Mouse (Mus musculus) liver, embryonic 13.5 days (tissue): ENCODE data around the gene Zbtb38. TPM values are rescaled to one million over a fixed set of nuclear protein-coding genes. Genes with fewer than 3 reads are reported as not detected.

Experiments used
- ATAC-seq: fragments of 200-750 bp; cut with Nextera tagmentation; 2 replicates; pipeline ENCODE4 v1.8.0; 2017; ENCODE audit warnings: low read depth, mild to moderate bottlenecking, moderate number of reproducible peaks, moderate library complexity
- DNase-seq: peaks from one replicate; pipeline ENCODE4 v3.0.0; 2022
- H3K27ac ChIP-seq: fragments of 300-500 bp; sonication (generic); 2 replicates; pipeline ENCODE4 v1.5.1; 2015; ENCODE audit warnings: moderate library complexity, mild to moderate bottlenecking, inconsistent platforms
- H3K27me3 ChIP-seq: fragments of 300-500 bp; sonication (generic); 2 replicates; pipeline ENCODE4 v1.6.1; 2015; ENCODE audit warnings: mild to moderate bottlenecking, inconsistent platforms
- H3K36me3 ChIP-seq: fragments of 300-500 bp; sonication (generic); 2 replicates; pipeline ENCODE4 v1.6.1; 2015; ENCODE audit warnings: mild to moderate bottlenecking, inconsistent platforms
- H3K4me1 ChIP-seq: fragments of 300-500 bp; sonication (generic); replicated peaks from 2 replicates; pipeline ENCODE4 v1.6.1; 2015; ENCODE audit warnings: inconsistent platforms
- H3K4me2 ChIP-seq: fragments of 300-500 bp; sonication (generic); 2 replicates; pipeline ENCODE4 v1.6.1; 2015; ENCODE audit warnings: inconsistent platforms, mild to moderate bottlenecking, moderate library complexity
- H3K4me3 ChIP-seq: fragments of 300-500 bp; sonication (generic); replicated peaks from 2 replicates; pipeline ENCODE4 v1.5.1; 2015; ENCODE audit warnings: mild to moderate bottlenecking, inconsistent platforms
- H3K9ac ChIP-seq: fragments of 300-500 bp; sonication (generic); 2 replicates; pipeline ENCODE4 v1.6.1; 2015; ENCODE audit warnings: mild to moderate bottlenecking, inconsistent platforms
- H3K9me3 ChIP-seq: fragments of 300-500 bp; sonication (generic); replicated peaks from 2 replicates; pipeline ENCODE4 v1.6.1; 2016; ENCODE audit warnings: inconsistent platforms
- WGBS: fragments of 180-500 bp; shearing (Covaris S2); methylation state at CpG from one replicate; pipeline ENCODE4 v1.1.7; 2015; ENCODE audit not compliant: insufficient replicate concordance; 5-methylcytosine and 5-hydroxymethylcytosine counted together
- polyA plus RNA-seq: library from polyadenylated mRNA; unstranded; fragments of >200 nt; fragmentation: Nextera tagmentation; extraction: Ambion mirVana; gene quantifications from 2 replicates; pipeline ENCODE4 v1.2.1, GENCODE M21; 2015

The Zbtb38 gene
- polyA plus RNA-seq = 5.8 and 7.2 TPM in 2 replicates

- H3K27ac ChIP-seq = no peak within 1 kb of the TSS
- no peaks in the 10 kb centered on the region for H3K36me3 ChIP-seq
- 59% methylated on average over 15 of the region's 15 CpGs for WGBS
- no peak within 1 kb of the TSS for H3K4me2 ChIP-seq
- ATAC-seq (no peak), DNase-seq (no peak)
- no peak within 1 kb of the TSS for H3K4me3 ChIP-seq
- H3K9ac ChIP-seq = no peak within 1 kb of the TSS
- no peaks in the 10 kb centered on the region for H3K27me3 ChIP-seq
- no peaks in the 10 kb centered on the region for H3K4me1 ChIP-seq
- H3K9me3 ChIP-seq = no peaks in the 10 kb centered on the region
These were observed at the start of gene Zbtb38 for GRCm38 (mm10) chr9:96752603-96753114. Gene Zbtb38, minus strand, starts transcription at chr9:96752831.

DNA sequence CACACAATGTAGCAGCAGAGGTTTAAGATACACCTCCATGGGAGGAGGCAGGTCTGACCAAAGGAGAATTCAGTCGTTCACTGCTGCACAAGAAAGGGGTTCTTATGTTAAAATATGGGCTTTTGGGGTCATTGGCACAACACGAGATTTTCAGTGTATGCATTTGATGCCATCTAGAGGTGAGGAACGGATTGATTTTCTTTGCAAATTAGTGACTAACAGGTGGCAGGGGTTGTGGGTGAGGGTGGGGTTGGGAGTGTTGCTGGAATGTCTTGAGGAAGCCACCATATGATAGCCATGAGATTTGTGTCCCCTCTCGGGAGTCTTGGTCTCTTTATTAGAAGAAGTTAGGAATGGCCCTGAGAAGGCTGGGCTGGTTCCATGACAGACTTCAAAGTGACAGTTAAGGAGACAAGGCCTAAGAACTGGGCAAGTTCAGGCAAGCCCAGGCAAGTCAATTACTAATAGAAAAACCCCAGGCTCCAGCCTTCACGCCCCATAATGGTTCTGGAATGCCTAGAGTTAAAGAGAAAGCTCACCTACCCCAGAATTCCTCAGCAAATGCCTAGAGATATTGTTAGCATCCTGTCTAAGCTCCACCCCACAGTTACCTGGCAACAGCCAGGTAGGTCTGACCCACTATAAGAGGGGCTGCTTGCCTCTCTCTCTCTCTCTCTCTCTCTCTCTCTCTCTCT is 47.6 kb upstream of the Zbtb38 start:
- Histone ChIP-seq H3K4me3 (no peak overlapping the region), H3K4me2 (no peak overlapping the region), H3K9ac (no peak overlapping the region), H3K4me1 (peaks cover 4% of the 10 kb centered on the region; the same call in 1 of the 2 replicates), H3K36me3 (no peaks in the 10 kb centered on the region), H3K9me3 (no peaks in the 10 kb centered on the region), H3K27me3 (no peaks in the 10 kb centered on the region), H3K27ac (no peak overlapping the region)
- 27% methylated on average over 5 of the region's 5 CpGs for WGBS
- ATAC-seq (no peak), DNase-seq (no peak)

GRCm38 (mm10) chr9:96797311-96797710 is 44.7 kb upstream of the Zbtb38 start:
- no peaks in the 10 kb centered on the region for H3K36me3 ChIP-seq
- peaks cover 6% of the 10 kb centered on the region; the same call in 1 of the 2 replicates for H3K4me1 ChIP-seq
- no peak overlapping the region for H3K4me3 ChIP-seq
- WGBS = 78% methylated on average over 3 of the region's 3 CpGs
- H3K9me3 ChIP-seq = no peaks in the 10 kb centered on the region
- H3K27me3 ChIP-seq = no peaks in the 10 kb centered on the region
- H3K9ac ChIP-seq = no peak overlapping the region
- DNase-seq (no peak), ATAC-seq (no peak)
- no peak overlapping the region for H3K27ac ChIP-seq
- no peak overlapping the region for H3K4me2 ChIP-seq

- Histone ChIP-seq H3K36me3 (no peaks in the 10 kb centered on the region), H3K4me1 (peaks cover 6% of the 10 kb centered on the region; the same call in 1 of the 2 replicates), H3K4me3 (peak overlapping the region; percentile 32), H3K4me2 (peak overlapping the region; percentile 59), H3K9ac (peak overlapping the region; percentile 18; the same call in 1 of the 2 replicates), H3K27me3 (no peaks in the 10 kb centered on the region), H3K9me3 (no peaks in the 10 kb centered on the region), H3K27ac (no peak overlapping the region)
- ATAC-seq = peak; percentile 34; the same call in 1 of the 2 replicates
- no peak for DNase-seq
- 13% methylated on average over 10 of the region's 10 CpGs for WGBS
These were observed 42.8 kb upstream of the Zbtb38 start for GRCm38 (mm10) chr9:96795399-96795928.

DNA sequence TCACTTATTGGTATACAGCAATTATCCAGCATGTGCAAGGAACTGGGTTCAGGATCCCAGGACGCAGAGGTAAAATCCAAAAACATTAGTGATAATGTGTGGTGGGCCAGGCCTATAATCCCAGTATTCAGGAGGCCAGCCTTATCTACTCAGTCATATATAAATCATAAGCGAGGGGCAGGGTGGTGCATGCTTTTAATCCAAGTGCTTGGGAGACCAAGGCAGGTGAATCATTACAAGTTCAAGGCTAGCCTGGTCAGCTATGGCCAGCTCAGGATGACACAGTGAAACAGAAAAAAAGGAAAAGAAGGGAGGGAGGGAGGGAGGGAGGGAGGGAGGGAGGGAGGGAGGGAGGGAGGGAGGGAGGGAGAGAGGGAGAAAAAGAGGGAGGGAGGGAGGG is 42.0 kb upstream of the Zbtb38 start:
- 66% methylated on average over 2 of the region's 2 CpGs for WGBS
- no peak overlapping the region for H3K27ac ChIP-seq
- no peaks in the 10 kb centered on the region for H3K27me3 ChIP-seq
- no peak for DNase-seq
- H3K4me3 ChIP-seq = no peak overlapping the region
- no peaks in the 10 kb centered on the region for H3K36me3 ChIP-seq
- no peak overlapping the region for H3K4me2 ChIP-seq
- no peak for ATAC-seq
- H3K9me3 ChIP-seq = no peaks in the 10 kb centered on the region
- no peak overlapping the region for H3K9ac ChIP-seq
- peaks cover 6% of the 10 kb centered on the region; the same call in 1 of the 2 replicates for H3K4me1 ChIP-seq

- H3K9me3 ChIP-seq = no peaks in the 10 kb centered on the region
- no peaks in the 10 kb centered on the region for H3K36me3 ChIP-seq
- ATAC-seq (no peak), DNase-seq (no peak)
- no peaks in the 10 kb centered on the region for H3K27me3 ChIP-seq
- H3K4me1 ChIP-seq = peaks cover 9% of the 10 kb centered on the region
- H3K4me3 ChIP-seq = no peak overlapping the region
- H3K4me2 ChIP-seq = no peak overlapping the region
- H3K27ac ChIP-seq = no peak overlapping the region
- 48% methylated on average over 2 of the region's 2 CpGs for WGBS
- no peak overlapping the region for H3K9ac ChIP-seq
These were observed 39.9 kb upstream of the Zbtb38 start for GRCm38 (mm10) chr9:96792543-96792942.

GRCm38 (mm10) chr9:96790389-96791007 is 37.9 kb upstream of the Zbtb38 start:
- no peak overlapping the region for H3K4me3 ChIP-seq
- peaks cover 16% of the 10 kb centered on the region for H3K4me1 ChIP-seq
- no peaks in the 10 kb centered on the region for H3K36me3 ChIP-seq
- H3K27me3 ChIP-seq = no peaks in the 10 kb centered on the region
- no peak overlapping the region for H3K27ac ChIP-seq
- WGBS = 27% methylated on average over 4 of the region's 4 CpGs
- H3K9me3 ChIP-seq = no peaks in the 10 kb centered on the region
- no peak overlapping the region for H3K4me2 ChIP-seq
- ATAC-seq (no peak), DNase-seq (no peak)
- H3K9ac ChIP-seq = no peak overlapping the region

- no peak for ATAC-seq
- H3K27me3 ChIP-seq = no peaks in the 10 kb centered on the region
These were observed 37.3 kb upstream of the Zbtb38 start for GRCm38 (mm10) chr9:96789906-96790305.

DNA sequence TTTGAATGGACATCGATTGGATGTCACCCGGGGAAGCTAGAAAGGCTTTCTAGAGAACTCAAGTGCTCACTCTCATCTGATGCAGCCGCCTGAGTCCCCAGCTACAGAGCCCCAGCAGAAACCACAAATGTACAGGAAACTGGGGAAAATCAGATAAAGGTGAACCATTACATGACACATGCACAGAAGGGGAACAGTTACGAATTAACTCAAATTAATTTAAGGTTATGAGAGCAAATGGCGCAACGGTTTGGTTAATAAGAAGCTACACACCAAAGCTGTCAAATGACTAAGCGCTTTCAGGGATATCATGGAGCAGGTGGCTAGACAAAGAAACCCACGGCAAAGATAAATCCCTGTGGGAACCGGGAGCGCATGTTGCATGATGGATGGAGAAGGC is 35.2 kb upstream of the Zbtb38 start:
- no peak overlapping the region for H3K27ac ChIP-seq
- ATAC-seq (no peak), DNase-seq (no peak)
- H3K36me3 ChIP-seq = no peaks in the 10 kb centered on the region
- no peaks in the 10 kb centered on the region for H3K9me3 ChIP-seq
- H3K27me3 ChIP-seq = no peaks in the 10 kb centered on the region
- H3K4me1 ChIP-seq = peaks cover 16% of the 10 kb centered on the region
- H3K4me3 ChIP-seq = no peak overlapping the region
- no peak overlapping the region for H3K9ac ChIP-seq
- no peak overlapping the region for H3K4me2 ChIP-seq
- WGBS = 28% methylated on average over 10 of the region's 10 CpGs

More at GRCm38 (mm10) chr9:96789906-96790305, 37.3 kb upstream of the Zbtb38 start:
- no peak for DNase-seq
- H3K4me2 ChIP-seq = no peak overlapping the region
- H3K9ac ChIP-seq = no peak overlapping the region
- no peak overlapping the region for H3K27ac ChIP-seq
- no peak overlapping the region for H3K4me3 ChIP-seq
- H3K9me3 ChIP-seq = no peaks in the 10 kb centered on the region
- no peaks in the 10 kb centered on the region for H3K36me3 ChIP-seq
- peaks cover 12% of the 10 kb centered on the region for H3K4me1 ChIP-seq
- WGBS = 65% methylated on average over 3 of the region's 3 CpGs

DNA sequence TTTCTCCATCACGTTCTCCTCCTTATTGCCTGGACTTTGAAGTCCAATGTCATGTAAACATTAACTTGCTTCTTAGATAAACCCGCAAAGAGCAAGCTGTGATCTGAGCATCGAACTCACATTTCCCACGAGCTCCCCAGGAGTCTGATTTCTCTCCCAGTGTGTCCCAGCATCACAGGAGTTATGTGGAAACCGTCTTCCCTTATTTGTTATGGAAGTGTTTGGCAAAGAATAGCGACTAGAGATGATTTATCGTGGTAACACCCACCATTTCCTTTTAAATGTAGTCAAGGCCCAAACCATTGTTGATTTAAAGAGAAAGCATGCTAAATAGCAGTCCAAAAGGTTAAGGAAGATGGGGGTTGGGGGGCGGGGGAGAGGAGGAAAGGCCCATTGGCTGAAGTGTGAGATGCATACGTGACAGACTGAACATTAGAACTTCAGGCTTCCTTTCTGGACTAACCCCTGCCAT is 33.3 kb upstream of the Zbtb38 start:
- Histone ChIP-seq H3K4me1 (peaks cover 16% of the 10 kb centered on the region), H3K4me2 (no peak overlapping the region), H3K27ac (no peak overlapping the region), H3K4me3 (no peak overlapping the region), H3K9me3 (no peaks in the 10 kb centered on the region), H3K27me3 (no peaks in the 10 kb centered on the region), H3K9ac (no peak overlapping the region), H3K36me3 (no peaks in the 10 kb centered on the region)
- DNase-seq (no peak), ATAC-seq (no peak)
- WGBS = 38% methylated on average over 9 of the region's 9 CpGs

- Histone ChIP-seq H3K9ac (no peak overlapping the region), H3K27me3 (no peaks in the 10 kb centered on the region), H3K4me3 (no peak overlapping the region), H3K27ac (no peak overlapping the region), H3K4me1 (peaks cover 16% of the 10 kb centered on the region), H3K36me3 (no peaks in the 10 kb centered on the region), H3K4me2 (no peak overlapping the region), H3K9me3 (no peaks in the 10 kb centered on the region)
- ATAC-seq (no peak), DNase-seq (no peak)
- WGBS = 13% methylated on average over 3 of the region's 3 CpGs
These were observed 32.6 kb upstream of the Zbtb38 start for GRCm38 (mm10) chr9:96785187-96785586.
